Mouse (Mus musculus) layer of hippocampus, adult 9-10 months (tissue): ENCODE data around the gene Sem1.
"Not testable (repeated sequence)": the region's sequence is repeated elsewhere in the genome, so short reads cannot be mapped to it uniquely, and the experiment has no call there.

Experiments used
- DNase-seq: peaks from one replicate; pipeline ENCODE4 v3.0.0; 2022; ENCODE audit warnings: low spot score

The Sem1 gene

GRCm38 (mm10) chr6:6578304-6579149 lies at the start of gene Sem1:
Sem1 (minus strand) TSS chr6:6578663.
- peak; percentile 75 for DNase-seq

GRCm38 (mm10) chr6:6622846-6623749 lies 44.6 kb upstream of the Sem1 start:
- no peak for DNase-seq

GRCm38 (mm10) chr6:6603561-6604544 lies 25.4 kb upstream of the Sem1 start:
- no peak for DNase-seq

GRCm38 (mm10) chr6:6586313-6586712 lies 7.8 kb upstream of the Sem1 start:
- no peak for DNase-seq

- DNase-seq, result no peak
Measured at GRCm38 (mm10) chr6:6581849-6582248, 3.4 kb upstream of the Sem1 start.

DNA sequence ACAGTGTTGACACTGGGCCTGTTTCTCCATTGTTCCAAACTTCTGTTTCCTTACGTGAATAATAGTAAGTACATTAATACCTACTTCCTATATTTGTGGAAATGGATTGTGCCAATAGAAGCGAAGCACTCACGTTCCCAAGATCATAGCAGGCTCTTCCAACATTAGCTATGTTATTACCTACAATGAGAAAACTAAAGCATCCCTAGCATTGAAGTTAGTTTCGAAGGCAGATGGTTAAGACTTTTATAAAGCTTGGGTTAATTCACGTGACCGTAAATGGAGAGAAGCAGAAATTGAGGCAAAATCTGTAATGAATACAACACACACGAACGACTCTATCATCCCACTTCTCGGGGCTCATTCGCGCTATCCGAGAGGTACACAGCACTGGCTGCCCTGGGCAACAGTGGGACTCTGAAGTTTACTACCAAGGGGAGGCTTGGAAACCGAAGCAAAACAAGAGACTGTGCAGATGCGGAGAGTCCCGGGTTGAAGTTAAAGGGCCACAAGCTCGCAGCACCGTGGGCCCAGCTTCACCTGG lies 650 bp downstream of the Sem1 start:
- no peak for DNase-seq

GRCm38 (mm10) chr6:6577291-6577690 lies 1.2 kb downstream of the Sem1 start:
- no peak for DNase-seq

DNA sequence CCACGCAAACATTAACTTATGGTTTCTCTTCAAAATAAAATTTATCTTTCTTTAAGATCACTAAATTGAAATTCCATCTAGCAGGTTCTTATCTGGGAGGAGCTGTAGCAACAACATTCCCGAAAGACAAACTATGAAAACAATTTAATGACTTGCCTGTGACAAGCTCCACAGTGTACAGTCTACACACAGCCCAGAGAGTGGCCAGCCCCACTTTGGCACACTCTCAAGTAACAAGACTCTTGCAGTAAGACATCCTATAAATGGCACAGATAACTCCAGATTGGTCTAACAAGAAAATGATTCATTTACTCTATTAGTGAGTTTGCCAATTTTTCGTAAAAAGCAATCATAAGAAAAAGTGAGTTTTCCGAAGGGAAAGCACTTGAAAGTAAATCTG lies 2.7 kb downstream of the Sem1 start:
- no peak for DNase-seq

GRCm38 (mm10) chr6:6568436-6568835 lies 10.0 kb downstream of the Sem1 start:
- no peak for DNase-seq

GRCm38 (mm10) chr6:6563691-6564090 lies 14.8 kb downstream of the Sem1 start:
- DNase-seq, result no peak

DNA sequence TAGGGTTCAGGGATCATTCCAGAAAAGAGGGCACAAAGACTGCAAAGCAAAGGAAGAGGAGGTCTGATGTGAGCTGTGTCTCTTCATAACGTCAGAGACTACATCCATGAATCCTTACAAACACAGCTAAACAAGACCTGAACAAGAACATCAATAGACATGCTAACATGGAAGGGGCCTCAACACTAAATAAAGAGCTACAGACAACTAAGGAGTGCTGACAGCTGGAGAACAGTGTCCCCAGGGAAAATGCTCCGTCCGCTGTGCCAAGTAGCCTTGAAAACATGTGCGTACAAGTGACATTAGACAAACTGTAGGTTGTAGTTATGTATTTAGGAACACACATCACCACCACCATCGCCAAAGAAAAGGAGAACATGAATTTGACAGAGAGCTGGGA lies 15.7 kb downstream of the Sem1 start:
- DNase-seq, result no peak

- no peak for DNase-seq
Measured at GRCm38 (mm10) chr6:6557647-6558046, 20.8 kb downstream of the Sem1 start.

GRCm38 (mm10) chr6:6552006-6552405 lies 26.5 kb downstream of the Sem1 start:
- no peak for DNase-seq

- no peak for DNase-seq
Measured at GRCm38 (mm10) chr6:6547997-6548396, 30.5 kb downstream of the Sem1 start.

GRCm38 (mm10) chr6:6544255-6544645 lies 34.2 kb downstream of the Sem1 start:
- peak; percentile 31 for DNase-seq

GRCm38 (mm10) chr6:6543606-6544254 lies 34.7 kb downstream of the Sem1 start:
- DNase-seq, result no peak

DNA sequence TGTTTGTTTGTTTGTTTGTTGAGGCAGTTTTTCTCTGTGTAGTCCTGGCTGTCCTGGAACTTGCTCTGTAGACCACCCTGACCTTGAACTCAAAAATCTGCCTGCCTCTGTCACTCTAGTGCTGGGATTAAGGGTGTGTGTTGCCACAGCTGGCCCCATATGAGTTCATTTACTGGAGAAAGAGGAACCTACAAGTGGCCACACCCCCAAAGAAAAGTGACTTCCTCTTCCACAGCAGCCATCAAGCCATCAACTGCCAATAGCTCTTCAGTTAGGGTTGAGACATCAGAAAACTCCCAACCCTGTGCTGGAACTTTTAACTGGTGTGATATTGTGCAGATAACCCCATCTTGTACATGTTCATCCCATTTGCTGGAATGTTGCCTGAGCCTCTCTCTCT lies 36.3 kb downstream of the Sem1 start:
- no peak for DNase-seq

DNA sequence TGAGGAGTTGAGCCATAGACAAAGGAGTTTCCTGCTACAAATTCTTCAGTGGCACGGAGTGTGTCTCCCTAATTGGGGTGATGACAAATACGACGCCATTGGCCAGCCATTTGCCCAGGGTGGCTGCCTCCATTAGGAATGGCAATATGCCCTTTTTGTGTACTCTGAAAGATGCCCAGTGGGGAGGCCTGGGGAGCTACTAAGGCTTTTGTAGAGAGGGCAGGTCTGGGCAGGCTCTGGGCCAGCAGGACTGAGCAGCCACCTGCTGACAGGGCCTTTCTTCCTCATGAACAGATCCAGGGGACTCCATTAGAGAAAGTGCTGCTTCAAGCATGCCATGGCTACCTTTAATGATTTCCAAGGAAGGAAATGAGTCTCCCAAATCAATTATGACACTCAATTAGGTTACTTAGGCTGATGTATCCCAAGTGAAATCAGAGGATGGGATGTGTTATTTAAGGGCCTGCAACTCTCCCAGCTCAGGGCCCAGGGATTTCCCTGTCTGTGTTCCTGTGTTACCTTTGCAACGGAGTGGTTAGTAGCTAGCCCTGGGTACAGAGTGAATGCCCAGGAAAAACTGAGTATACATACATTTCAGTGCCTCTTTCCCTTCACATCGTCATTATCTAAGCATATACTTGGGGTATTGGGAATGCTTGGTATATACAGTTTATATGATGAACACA lies 41.5 kb downstream of the Sem1 start:
- no peak for DNase-seq

DNA sequence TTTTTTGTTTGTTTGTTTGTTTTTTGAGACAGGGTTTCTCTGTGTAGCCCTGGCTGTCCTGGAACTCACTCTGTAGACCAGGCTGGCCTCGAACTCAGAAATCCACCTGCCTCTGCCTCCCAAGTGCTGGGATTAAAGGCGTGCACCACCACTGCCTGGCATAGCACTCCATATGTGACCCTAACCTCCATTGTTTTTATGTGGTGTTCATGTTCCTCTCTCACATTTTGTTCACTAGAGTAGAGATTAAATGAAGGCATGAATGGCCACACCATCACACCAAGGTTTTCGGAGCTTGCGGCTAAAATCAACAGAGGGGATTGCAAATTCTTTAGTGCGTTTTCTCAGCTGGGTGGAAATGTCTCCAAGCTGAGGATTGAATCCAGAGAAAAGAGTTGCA lies 42.1 kb downstream of the Sem1 start:
- not testable (repeated sequence) for DNase-seq
